Mouse (Mus musculus) brown adipose tissue, adult 24 weeks (tissue): ENCODE measurements around the gene Stpg1. TPM values are rescaled to one million over a fixed set of nuclear protein-coding genes. Genes with fewer than 3 reads are reported as not detected.

Experiments
- H3K27ac ChIP-seq: fragments of 200-500 bp; replicated peaks from 2 replicates; pipeline ENCODE4 v1.5.1; 2012; ENCODE audit warnings: low read depth, mild to moderate bottlenecking, low read length
- H3K4me1 ChIP-seq: fragments of 200-500 bp; 2 replicates; pipeline ENCODE4 v1.6.1; 2012; ENCODE audit warnings: low read length, mixed read lengths; ENCODE audit not compliant: control insufficient read depth, insufficient read depth, insufficient read length
- H3K4me3 ChIP-seq: fragments of 200-500 bp; 2 replicates; pipeline ENCODE4 v1.5.1; 2012; ENCODE audit warnings: low read depth, mild to moderate bottlenecking, low read length, moderate library complexity; ENCODE audit not compliant: insufficient read depth
- polyA plus RNA-seq: library from polyadenylated mRNA; stranded (reverse); fragments of >200 nt; gene quantifications from 2 replicates; pipeline ENCODE4 v1.2.4, GENCODE M21; 2012; ENCODE audit not compliant: missing spikeins, insufficient read depth, insufficient read length

Stpg1 gene
- polyA plus RNA-seq, 1 experiment: 0.52 TPM

DNA sequence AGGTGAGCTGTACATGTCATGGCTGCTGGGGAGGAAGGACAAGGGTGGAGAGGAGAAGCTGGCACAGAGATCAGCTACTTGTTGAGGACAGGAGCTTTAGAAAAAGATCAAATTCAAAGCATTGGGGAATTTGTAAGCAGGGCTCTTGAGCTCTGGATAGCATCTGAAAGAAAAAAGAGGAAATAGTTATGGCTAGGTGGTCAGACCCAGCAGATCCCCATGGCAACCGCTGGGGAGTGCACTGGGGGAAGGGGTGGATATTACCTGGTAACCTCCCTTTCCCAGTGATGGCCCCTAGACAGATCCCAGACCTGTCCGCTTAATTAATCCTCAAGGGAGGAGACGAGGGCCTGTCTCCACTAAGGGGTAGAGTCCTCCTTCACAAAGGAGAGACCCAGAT lies 5.2 kb downstream of the Stpg1 start:
- Histone ChIP-seq H3K27ac (no peak overlapping the region), H3K4me1 (0 out of 2 replicates have a peak, but pooled peaks cover 2% of the 10 kb centered on the region), H3K4me3 (no peak overlapping the region)

- Histone ChIP-seq H3K27ac (no peak overlapping the region), H3K4me1 (no peaks in the 10 kb centered on the region), H3K4me3 (no peak overlapping the region)
These were observed 7.0 kb downstream of the Stpg1 start for GRCm38 (mm10) chr4:135501587-135501986.

DNA sequence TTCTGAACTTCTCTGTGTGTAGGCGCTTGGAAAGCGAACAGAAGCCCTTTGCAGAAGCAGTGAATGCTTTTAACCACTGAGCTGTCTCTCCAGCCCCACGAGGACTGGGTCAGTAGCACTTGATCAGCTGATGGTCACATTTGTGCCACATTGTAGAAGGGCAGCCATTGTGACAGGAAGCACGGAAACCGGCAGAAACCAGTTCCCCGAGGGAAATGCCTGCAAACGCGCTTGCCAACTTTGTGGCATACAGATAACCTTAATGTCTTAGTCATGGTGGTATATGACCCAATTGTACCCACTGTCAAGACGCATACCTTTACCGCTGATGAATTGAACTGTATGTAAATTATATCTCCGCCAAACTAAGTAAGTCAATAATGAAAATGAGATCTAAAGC lies 11.2 kb downstream of the Stpg1 start:
- Histone ChIP-seq H3K27ac (no peak overlapping the region), H3K4me1 (no peaks in the 10 kb centered on the region), H3K4me3 (no peak overlapping the region)

- H3K4me3 ChIP-seq: no peak overlapping the region
- no peaks in the 10 kb centered on the region for H3K4me1 ChIP-seq
- H3K27ac ChIP-seq: no peak overlapping the region
These were observed 13.2 kb downstream of the Stpg1 start for GRCm38 (mm10) chr4:135507547-135508350.

DNA sequence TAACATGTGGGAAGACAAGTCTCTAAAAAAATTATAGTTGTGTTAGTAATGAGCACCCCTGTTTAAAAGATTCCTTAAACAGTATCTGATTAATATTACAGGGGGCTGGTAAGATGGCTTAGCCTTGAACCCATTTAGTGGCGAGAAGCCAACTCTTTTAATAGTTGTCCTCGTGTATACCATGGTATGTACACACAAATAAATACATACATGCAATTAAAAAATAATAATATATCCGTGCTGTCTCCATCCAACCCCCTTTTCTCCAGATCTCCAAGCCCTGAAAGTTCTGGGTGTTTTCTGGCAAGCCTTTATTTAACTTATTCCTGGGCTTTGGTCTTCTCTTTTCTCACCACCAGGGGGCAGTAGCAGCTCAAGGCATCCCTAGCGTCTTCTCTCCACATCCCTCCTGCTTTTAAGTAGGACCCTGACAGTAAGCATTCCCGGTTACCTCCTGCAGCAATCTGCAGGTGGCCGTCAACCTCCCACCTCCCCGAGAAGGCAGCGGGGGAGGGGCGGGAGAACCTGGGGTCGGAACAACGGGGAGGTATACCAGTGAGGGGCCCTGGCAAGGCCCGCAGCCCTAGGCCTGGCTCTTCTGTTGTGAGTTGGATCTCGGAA lies 13.9 kb downstream of the Stpg1 start:
- Histone ChIP-seq H3K4me3 (no peak overlapping the region), H3K27ac (no peak overlapping the region), H3K4me1 (no peaks in the 10 kb centered on the region)

DNA sequence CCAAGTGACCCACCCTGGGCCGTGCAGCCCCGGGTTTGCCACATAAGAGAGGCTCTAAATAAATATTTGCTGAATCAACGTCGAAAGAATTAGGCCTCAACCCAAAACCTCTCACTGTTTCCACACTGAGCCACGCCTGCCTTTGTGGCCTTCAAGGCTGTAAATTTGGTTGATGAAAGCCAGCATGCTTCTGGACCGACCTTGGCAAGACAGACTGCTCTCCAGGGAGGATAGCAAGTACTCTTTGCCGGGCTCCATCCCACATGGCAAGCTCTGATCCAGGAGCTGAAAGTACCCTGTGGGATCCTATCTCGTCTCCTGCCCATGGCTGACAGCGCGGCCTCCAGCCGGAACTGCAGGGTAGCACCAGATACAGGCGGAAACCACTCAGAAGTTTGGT lies 14.9 kb downstream of the Stpg1 start:
- Histone ChIP-seq H3K4me3 (no peak overlapping the region), H3K4me1 (no peaks in the 10 kb centered on the region), H3K27ac (no peak overlapping the region)

- Histone ChIP-seq H3K4me1 (peaks cover 11% of the 10 kb centered on the region), H3K27ac (no peak overlapping the region), H3K4me3 (no peak overlapping the region)
These were observed 19.3 kb downstream of the Stpg1 start for GRCm38 (mm10) chr4:135513865-135514264.

DNA sequence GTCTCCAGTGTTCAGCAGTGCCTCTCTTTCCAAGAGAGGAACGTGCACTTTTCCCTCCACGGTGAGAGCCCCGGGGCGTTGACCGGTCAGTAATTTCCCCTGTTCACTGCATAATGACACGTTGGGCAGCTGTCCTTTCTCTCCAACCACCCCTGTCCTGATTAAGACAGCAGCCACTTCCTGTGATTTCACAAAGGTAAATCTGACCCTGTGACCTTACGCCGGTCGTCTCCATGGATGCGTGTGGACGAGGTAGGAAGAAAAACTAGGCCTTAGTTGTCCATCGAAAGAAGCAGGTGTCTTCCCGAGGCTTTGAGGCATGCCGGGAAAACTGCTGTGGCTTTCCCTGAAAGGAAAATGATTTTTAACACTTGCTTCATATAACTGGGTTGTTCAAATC lies 20.3 kb downstream of the Stpg1 start:
- H3K4me3 ChIP-seq: no peak overlapping the region
- H3K4me1 ChIP-seq: peaks cover 11% of the 10 kb centered on the region
- H3K27ac ChIP-seq: no peak overlapping the region

GRCm38 (mm10) chr4:135516351-135517316 lies 22.0 kb downstream of the Stpg1 start:
- no peak overlapping the region for H3K4me3 ChIP-seq
- peak overlapping the region; percentile 65 for H3K27ac ChIP-seq
- peaks cover 11% of the 10 kb centered on the region for H3K4me1 ChIP-seq

GRCm38 (mm10) chr4:135518135-135518534 lies 23.5 kb downstream of the Stpg1 start:
- no peak overlapping the region for H3K27ac ChIP-seq

DNA sequence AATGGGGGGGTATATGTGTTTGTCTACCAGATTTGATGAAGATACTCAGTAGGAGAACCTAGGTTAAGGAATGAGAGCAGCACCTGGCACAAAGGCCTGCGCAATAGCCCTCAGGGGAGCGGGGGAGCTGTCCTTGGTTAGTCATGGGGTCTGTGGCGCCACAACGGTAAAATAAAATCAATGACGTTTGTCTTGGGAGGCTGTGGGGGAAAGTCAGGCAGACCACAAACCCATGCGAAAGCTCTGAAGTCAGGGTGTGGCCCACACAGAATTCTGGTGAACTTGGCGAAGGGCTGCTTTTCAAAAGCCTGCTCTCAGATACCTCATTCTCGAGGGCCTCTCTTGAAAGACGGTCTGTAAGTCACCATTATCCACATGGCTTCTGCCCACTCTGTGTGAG lies 25.8 kb downstream of the Stpg1 start:
- Histone ChIP-seq H3K4me1 (peaks cover 5% of the 10 kb centered on the region), H3K27ac (no peak overlapping the region), H3K4me3 (no peak overlapping the region)

More at GRCm38 (mm10) chr4:135518135-135518534, 23.5 kb downstream of the Stpg1 start:
- no peak overlapping the region for H3K4me3 ChIP-seq
- H3K4me1 ChIP-seq: peaks cover 11% of the 10 kb centered on the region

DNA sequence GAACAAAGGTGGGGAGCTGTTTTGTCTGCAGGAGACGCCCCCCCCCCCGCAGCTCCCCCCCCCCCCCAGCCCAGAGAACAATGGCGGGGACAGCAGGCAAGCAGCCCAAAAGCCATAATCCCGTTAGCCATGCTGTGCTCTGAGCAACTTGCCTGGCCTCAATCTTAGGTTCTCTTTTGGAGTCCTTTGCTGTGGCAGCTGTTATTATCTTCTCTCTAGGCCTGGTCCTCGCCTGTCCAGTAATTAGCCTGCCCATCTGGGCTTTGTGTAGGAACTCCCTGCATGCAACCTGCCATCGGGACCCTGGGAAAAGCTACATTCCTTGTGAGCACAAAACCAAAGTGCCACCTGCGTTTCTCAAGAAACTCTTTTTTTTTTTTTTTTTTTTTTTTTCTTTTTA lies 29.3 kb downstream of the Stpg1 start:
- no peak overlapping the region for H3K4me3 ChIP-seq
- H3K27ac ChIP-seq: no peak overlapping the region
- H3K4me1 ChIP-seq: no peaks in the 10 kb centered on the region

DNA sequence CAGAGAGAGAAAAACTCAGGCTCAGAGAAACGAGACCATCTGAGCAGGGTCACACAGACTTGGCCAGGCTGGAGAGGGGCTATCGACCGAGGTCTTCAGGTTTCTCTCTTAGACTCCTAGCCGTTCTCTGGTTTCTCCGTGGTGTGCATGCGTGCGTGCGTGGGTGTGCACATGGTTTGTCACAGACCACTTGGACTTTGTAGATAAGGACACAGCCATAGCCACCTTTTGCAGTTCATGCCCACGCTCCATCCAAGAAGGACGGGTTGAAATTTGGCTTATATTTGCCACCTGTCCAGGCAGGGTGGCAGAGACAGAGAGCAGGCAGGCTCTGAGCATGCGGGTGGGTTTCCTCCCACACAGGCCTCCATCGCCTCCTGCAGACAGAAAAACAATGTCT lies 30.5 kb downstream of the Stpg1 start:
- Histone ChIP-seq H3K4me1 (no peaks in the 10 kb centered on the region), H3K4me3 (no peak overlapping the region), H3K27ac (no peak overlapping the region)

DNA sequence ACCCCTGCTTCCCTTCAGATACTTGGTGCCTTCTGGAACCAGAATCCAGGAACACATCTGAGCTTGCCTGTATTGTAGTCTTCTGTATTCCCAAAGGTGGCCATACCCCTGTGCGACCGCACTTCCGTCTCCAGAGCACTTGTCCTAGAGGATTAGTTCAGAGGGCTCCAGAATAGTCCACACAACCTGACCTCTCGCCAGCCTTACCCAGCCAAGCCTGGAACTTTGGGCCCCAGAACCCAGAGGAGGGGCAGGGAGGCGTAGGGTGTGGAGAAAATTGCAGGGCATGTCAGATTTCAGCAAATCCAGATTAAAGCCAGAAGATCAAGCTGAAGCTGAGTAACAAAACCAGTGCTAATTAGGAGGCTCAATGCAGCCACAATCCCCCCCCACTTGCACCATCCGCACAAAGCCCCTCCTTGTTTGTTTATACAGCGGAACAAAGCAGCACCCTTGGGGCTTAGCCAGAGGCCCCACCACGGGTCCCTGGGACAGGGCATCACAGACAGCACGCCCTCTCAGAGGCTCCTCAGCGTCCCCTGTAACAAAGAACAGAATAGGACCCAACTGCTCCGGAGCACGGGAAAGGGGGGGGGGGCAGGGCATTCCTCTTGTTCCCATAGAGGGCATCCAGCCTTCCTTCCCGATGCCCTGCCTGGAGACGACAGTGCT lies 31.6 kb downstream of the Stpg1 start:
- Histone ChIP-seq H3K27ac (no peak overlapping the region), H3K4me1 (no peaks in the 10 kb centered on the region), H3K4me3 (no peak overlapping the region)

DNA sequence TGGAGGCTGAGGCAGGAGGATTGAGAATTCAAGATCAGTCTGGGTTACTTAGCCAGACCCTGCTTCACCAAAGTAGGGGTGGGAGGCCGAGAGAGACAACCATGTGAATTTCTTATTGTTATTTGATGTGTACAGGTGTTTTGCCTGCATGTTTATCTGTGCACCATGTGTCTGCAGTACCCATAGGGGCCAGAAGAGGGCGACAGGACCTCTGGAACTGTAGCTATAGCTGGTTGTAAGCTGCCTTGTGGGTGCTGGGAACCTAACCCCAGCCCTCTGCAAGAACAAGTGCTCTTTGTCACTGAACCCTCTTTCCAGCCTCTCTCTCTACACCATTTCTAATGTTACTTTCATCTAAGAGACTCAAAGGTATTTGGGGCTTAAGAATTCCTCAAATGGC lies 35.7 kb downstream of the Stpg1 start:
- Histone ChIP-seq H3K4me3 (no peak overlapping the region), H3K27ac (no peak overlapping the region), H3K4me1 (no peaks in the 10 kb centered on the region)
